Mouse (Mus musculus) monocyte, adult 59 days (primary cell): ENCODE data around the gene Zfx. TPM values are rescaled to one million over a fixed set of nuclear protein-coding genes. Genes with fewer than 3 reads are reported as not detected.

Experiments used
- total RNA-seq, 2 experiments: library from RNA; stranded (reverse); gene quantifications; one replicate each; pipeline ENCODE4 v1.2.4; 2023

Zfx gene
- 10 to 100 TPM; 40.3 to 44.5 TPM for total RNA-seq

DNA sequence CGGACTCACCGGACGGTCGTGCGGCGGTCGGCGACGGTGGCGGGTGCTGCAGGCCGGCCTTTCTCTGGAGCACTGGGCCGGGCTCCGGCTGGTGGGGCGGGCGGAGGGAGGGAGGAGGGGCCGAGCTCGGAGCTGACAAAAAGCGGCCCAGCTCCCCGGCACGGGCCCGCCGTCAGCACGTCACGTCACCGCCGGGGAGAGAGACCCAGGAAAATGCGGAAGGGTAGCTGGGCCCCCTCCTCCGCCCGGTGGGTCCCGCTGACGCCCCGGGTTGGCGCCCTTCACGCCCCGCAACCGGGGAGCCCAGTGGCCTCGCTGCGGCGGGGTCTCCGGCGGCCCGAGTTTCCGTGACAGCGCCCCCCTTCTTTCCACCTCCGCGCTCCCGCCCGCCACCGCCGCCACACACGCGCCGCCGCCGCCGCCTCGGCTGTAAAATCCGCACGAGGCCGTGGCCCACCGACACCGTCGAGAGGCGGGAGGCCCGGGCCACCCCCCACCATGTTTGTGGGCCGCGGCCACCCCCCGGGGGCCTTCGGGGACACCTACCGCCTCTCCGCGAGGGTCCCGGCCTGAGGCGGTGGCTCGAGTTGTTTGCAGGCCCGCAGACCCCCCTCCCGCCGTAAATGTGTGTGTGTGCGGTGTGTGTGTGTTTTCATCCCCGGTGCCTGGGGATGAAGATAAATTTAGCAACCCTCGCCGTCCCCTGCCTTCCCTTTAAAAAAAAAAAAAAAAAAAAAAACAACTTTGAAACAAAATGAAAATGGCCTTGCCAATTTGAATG, at the start of gene Zfx:
Zfx (minus strand) TSS at position 644 of the 781 bp plus-strand sequence.

Other genes starting within 250 kb of the Zfx start
- gene AU015836, start 155.0 kb downstream of the Zfx start, total RNA-seq, result not detected
- gene Eif2s3x, start 89.2 kb upstream of the Zfx start, total RNA-seq, result 10 to 100 TPM; 60.7 to 85.0 TPM
- gene Klhl15, start 110.9 kb upstream of the Zfx start, total RNA-seq, result 10 to 100 TPM; 13.9 to 15.8 TPM
- gene Fam90a1b, start 243.1 kb upstream of the Zfx start, total RNA-seq, result not detected
- gene Apoo, start 243.4 kb upstream of the Zfx start, total RNA-seq, result 1 to 10 TPM; 5.7 to 6.7 TPM